Mouse (Mus musculus) erythroblast, embryonic 14.5 days (primary cell): ENCODE measurements at regions not wholly inside any gene's neighbourhood (a gene's known extent, or its start where the extent isn't known, plus 50 kb on each side); places are given as distances from the start of the nearest gene placed in this dataset.

ENCODE experiments used
- GATA1 ChIP-seq: IDR thresholded peaks from 2 replicates; pipeline ENCODE4 v1.6.1; 2012; ENCODE audit warnings: low read length, inconsistent platforms, mixed read lengths
- TAL1 ChIP-seq: IDR thresholded peaks from 3 replicates; pipeline ENCODE4 v1.6.1; 2012; ENCODE audit warnings: low read length, inconsistent platforms, mixed read lengths

DNA sequence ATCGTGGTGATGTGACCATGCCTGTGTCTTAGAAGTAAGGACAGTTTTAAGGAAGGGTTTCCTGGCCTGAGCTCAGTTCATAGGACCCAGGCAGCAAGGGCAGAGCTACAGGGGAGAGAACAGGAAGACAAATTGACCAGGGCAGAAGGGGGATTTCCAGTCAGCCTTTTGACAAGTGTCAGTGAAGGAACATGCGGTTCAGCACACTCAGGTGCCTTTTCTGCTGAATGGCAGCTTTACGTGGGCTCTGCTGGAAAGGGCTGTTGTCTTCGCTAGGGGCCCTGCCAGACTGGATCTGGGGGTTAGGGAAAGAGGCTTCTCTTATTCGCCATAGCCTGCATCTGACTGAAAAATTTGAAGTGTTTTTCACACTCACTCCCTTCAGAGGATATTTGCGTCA is 106.8 kb downstream of the Dll1 start:
- TF ChIP-seq GATA1 (no peak), TAL1 (no peak)
